Mouse (Mus musculus) stomach, embryonic 16.5 days (tissue): ENCODE measurements around the gene Zfp319. TPM values are rescaled to one million over a fixed set of nuclear protein-coding genes. Genes with fewer than 3 reads are reported as not detected.
A peak's percentile ranks its signal among the peaks of the same experiment; 100 is the strongest.

Source experiments
- ATAC-seq: fragments of 200-750 bp; cut with Nextera tagmentation; 2 replicates; pipeline ENCODE4 v1.8.0; 2017; ENCODE audit warnings: moderate number of reproducible peaks, moderate TSS enrichment; ENCODE audit not compliant: insufficient read depth, low FRiP score
- H3K27ac ChIP-seq: fragments of 300-500 bp; sonication (generic); 2 replicates; pipeline ENCODE4 v1.5.1; 2014; ENCODE audit warnings: low read length
- H3K27me3 ChIP-seq: fragments of 300-500 bp; sonication (generic); 2 replicates; pipeline ENCODE4 v1.6.1; 2014; ENCODE audit warnings: low read length, control low read depth, mixed read lengths; ENCODE audit not compliant: control insufficient read depth, insufficient read depth
- H3K36me3 ChIP-seq: fragments of 300-500 bp; sonication (generic); 2 replicates; pipeline ENCODE4 v1.6.1; 2014; ENCODE audit warnings: low read length; ENCODE audit not compliant: control insufficient read depth, insufficient read depth
- H3K4me1 ChIP-seq: fragments of 300-500 bp; sonication (generic); 2 replicates; pipeline ENCODE4 v1.6.1; 2014; ENCODE audit warnings: low read length, control low read depth, mixed read lengths; ENCODE audit not compliant: control insufficient read depth, insufficient read depth
- H3K4me2 ChIP-seq: fragments of 300-500 bp; sonication (generic); 2 replicates; pipeline ENCODE4 v1.6.1; 2014; ENCODE audit warnings: low read depth, low read length, mixed read lengths
- H3K4me3 ChIP-seq: fragments of 300-500 bp; sonication (generic); replicated peaks from 2 replicates; pipeline ENCODE4 v1.5.1; 2014; ENCODE audit warnings: mild to moderate bottlenecking, low read length
- H3K9ac ChIP-seq: fragments of 300-500 bp; sonication (generic); 2 replicates; pipeline ENCODE4 v1.6.1; 2014; ENCODE audit warnings: low read length
- H3K9me3 ChIP-seq: fragments of 300-500 bp; sonication (generic); replicated peaks from 2 replicates; pipeline ENCODE4 v1.6.1; 2016; ENCODE audit warnings: low read length, control low read depth; ENCODE audit not compliant: control insufficient read depth
- WGBS: fragments of 180-500 bp; shearing (Covaris S2); extraction: QIAGEN DNeasy Blood & Tissue Kit; methylation state at CpG from one replicate; pipeline ENCODE4 v1.1.7; 2014; 5-methylcytosine and 5-hydroxymethylcytosine counted together
- polyA plus RNA-seq: library from polyadenylated mRNA; unstranded; fragments of >200 nt; fragmentation: Nextera tagmentation; extraction: Ambion mirVana; gene quantifications from 2 replicates; pipeline ENCODE4 v1.2.1, GENCODE M21; 2015

The Zfp319 gene
- polyA plus RNA-seq, 1 experiment from 2014 or later = 7.0 TPM

GRCm38 (mm10) chr8:95302410-95302809 lies 29.3 kb downstream of the Zfp319 start:
- Histone ChIP-seq H3K27ac (no peak overlapping the region), H3K36me3 (no peaks in the 10 kb centered on the region), H3K4me2 (no peak overlapping the region), H3K4me1 (no peaks in the 10 kb centered on the region), H3K9ac (no peak overlapping the region), H3K4me3 (no peak overlapping the region), H3K27me3 (no peaks in the 10 kb centered on the region), H3K9me3 (no peaks in the 10 kb centered on the region)
- WGBS = 12% methylated on average over 5 of the region's 5 CpGs
- no peak for ATAC-seq

GRCm38 (mm10) chr8:95293891-95294290 lies 37.9 kb downstream of the Zfp319 start:
- H3K9me3 ChIP-seq = no peaks in the 10 kb centered on the region
- peak overlapping the region; percentile 31 for H3K9ac ChIP-seq
- peak overlapping the region; percentile 20 for H3K4me3 ChIP-seq
- no peaks in the 10 kb centered on the region; the same call in 1 of the 2 replicates for H3K27me3 ChIP-seq
- WGBS = 52% methylated on average over 7 of the region's 7 CpGs
- peak; percentile 86 for ATAC-seq
- H3K4me2 ChIP-seq = peak overlapping the region; percentile 35
- peak overlapping the region; percentile 62 for H3K27ac ChIP-seq
- H3K36me3 ChIP-seq = no peaks in the 10 kb centered on the region
- no peaks in the 10 kb centered on the region for H3K4me1 ChIP-seq

GRCm38 (mm10) chr8:95293172-95293571 lies 38.6 kb downstream of the Zfp319 start:
- Histone ChIP-seq H3K4me2 (peak overlapping the region; percentile 35), H3K27me3 (no peaks in the 10 kb centered on the region; the same call in 1 of the 2 replicates), H3K27ac (no peak overlapping the region; the same call in 1 of the 2 replicates), H3K9me3 (no peaks in the 10 kb centered on the region), H3K9ac (peak overlapping the region; percentile 35; the same call in 1 of the 2 replicates), H3K36me3 (no peaks in the 10 kb centered on the region), H3K4me1 (no peaks in the 10 kb centered on the region), H3K4me3 (peak overlapping the region; percentile 20; the same call in 1 of the 2 replicates)
- ATAC-seq = no peak
- WGBS = 64% methylated on average over 11 of the region's 11 CpGs

GRCm38 (mm10) chr8:95289066-95289650 lies 42.6 kb downstream of the Zfp319 start:
- no peak for ATAC-seq
- Histone ChIP-seq H3K9ac (no peak overlapping the region), H3K36me3 (no peaks in the 10 kb centered on the region), H3K4me2 (no peak overlapping the region), H3K27ac (no peak overlapping the region), H3K4me1 (no peaks in the 10 kb centered on the region), H3K27me3 (no peaks in the 10 kb centered on the region), H3K4me3 (no peak overlapping the region), H3K9me3 (no peaks in the 10 kb centered on the region)
- 58% methylated on average over 6 of the region's 6 CpGs for WGBS

- H3K4me3 ChIP-seq = no peak overlapping the region
- H3K9me3 ChIP-seq = no peaks in the 10 kb centered on the region
- H3K4me1 ChIP-seq = no peaks in the 10 kb centered on the region
- H3K4me2 ChIP-seq = no peak overlapping the region
- no peaks in the 10 kb centered on the region for H3K27me3 ChIP-seq
- H3K9ac ChIP-seq = no peak overlapping the region
- WGBS = 59% methylated on average over 5 of the region's 5 CpGs
- no peaks in the 10 kb centered on the region for H3K36me3 ChIP-seq
- H3K27ac ChIP-seq = no peak overlapping the region
- ATAC-seq = no peak
These were observed 50.3 kb downstream of the Zfp319 start for GRCm38 (mm10) chr8:95281493-95281892.

Other genes with a start within 250 kb of the Zfp319 start
- gene Kifc3, start 129.1 kb downstream of the Zfp319 start, polyA plus RNA-seq = 13.3 and 13.6 TPM in 2 replicates
- gene Cngb1, start 25.4 kb downstream of the Zfp319 start, polyA plus RNA-seq = 0.28 and 0.81 TPM in 2 replicates
- not detected in 2 replicates for gene Tepp, start 21.4 kb downstream of the Zfp319 start, polyA plus RNA-seq
- gene Usb1, start 334 bp upstream of the Zfp319 start, polyA plus RNA-seq = 38.7 and 42.0 TPM in 2 replicates
- 13.4 and 15.3 TPM in 2 replicates for gene Mmp15, start 20.3 kb upstream of the Zfp319 start, polyA plus RNA-seq
- 123 and 134 TPM in 2 replicates for gene Cfap20, start 102.9 kb upstream of the Zfp319 start, polyA plus RNA-seq
- 6.8 and 7.6 TPM in 2 replicates for gene Csnk2a2, start 158.1 kb upstream of the Zfp319 start, polyA plus RNA-seq
- gene Ccdc113, start 202.1 kb upstream of the Zfp319 start, polyA plus RNA-seq = 0.31 and 0.59 TPM in 2 replicates
- gene Prss54, start 244.4 kb upstream of the Zfp319 start, polyA plus RNA-seq = not detected in 2 replicates